Mouse (Mus musculus): ENCODE results near the gene Gipc3. TPM values are rescaled to one million over a fixed set of nuclear protein-coding genes. Genes with fewer than 3 reads are reported as not detected.

Gipc3 gene
- polyA plus RNA-seq, 1 experiment, result 1.2 TPM

- Histone ChIP-seq H3K4me3 (ENCODE audit: low read depth, low read length) (peak overlapping the region; percentile 25), H3K4me1 (ENCODE audit: control insufficient read depth, insufficient read depth, insufficient read length, low read length) (peaks cover 53% of the 10 kb centered on the region), H3K36me3 (ENCODE audit: control insufficient read depth, insufficient read depth, low read length) (peaks cover 22% of the 10 kb centered on the region), H3K27me3 (ENCODE audit: control insufficient read depth, insufficient read depth, low read length) (no peaks in the 10 kb centered on the region), H3K27ac (ENCODE audit: insufficient read depth, low read depth, low read length) (no peak overlapping the region)
- WGBS, result 39% methylated on average over 54 of the region's 54 CpGs
- TF ChIP-seq POLR2A (IDR thresholded peaks at IDR 0.05; ENCODE audit: low read depth, low read length) (no peak), CTCF (IDR thresholded peaks at IDR 0.05; ENCODE audit: extremely low read depth, insufficient read length, insufficient replicate concordance, low read depth, low read length) (no peak)
Observed at GRCm38 (mm10) chr10:81363436-81364346, 20.6 kb upstream of the Gipc3 start.

- no peaks in the 10 kb centered on the region for H3K27me3 ChIP-seq (ENCODE audit: control insufficient read depth, insufficient read depth, low read length)
- WGBS, result 62% methylated on average over 12 of the region's 12 CpGs
- peaks cover 10% of the 10 kb centered on the region for H3K36me3 ChIP-seq (ENCODE audit: control insufficient read depth, insufficient read depth, low read length)
- H3K27ac ChIP-seq (ENCODE audit: insufficient read depth, low read depth, low read length), result no peak overlapping the region
- peaks cover 61% of the 10 kb centered on the region for H3K4me1 ChIP-seq (ENCODE audit: control insufficient read depth, insufficient read depth, insufficient read length, low read length)
- H3K4me3 ChIP-seq (ENCODE audit: low read depth, low read length), result peak overlapping the region; percentile 9; the same call in 1 of the 2 replicates
- TF ChIP-seq CTCF (IDR thresholded peaks at IDR 0.05; ENCODE audit: extremely low read depth, insufficient read length, insufficient replicate concordance, low read depth, low read length), result no peak
- no peak for TF ChIP-seq POLR2A (IDR thresholded peaks at IDR 0.05; ENCODE audit: low read depth, low read length)
Observed at GRCm38 (mm10) chr10:81362336-81362949, 19.4 kb upstream of the Gipc3 start.

GRCm38 (mm10) chr10:81360721-81361120 lies 17.7 kb upstream of the Gipc3 start:
- H3K27ac ChIP-seq (ENCODE audit: insufficient read depth, low read depth, low read length), result no peak overlapping the region
- no peaks in the 10 kb centered on the region for H3K27me3 ChIP-seq (ENCODE audit: control insufficient read depth, insufficient read depth, low read length)
- no peaks in the 10 kb centered on the region for H3K36me3 ChIP-seq (ENCODE audit: control insufficient read depth, insufficient read depth, low read length)
- TF ChIP-seq POLR2A (IDR thresholded peaks at IDR 0.05; ENCODE audit: low read depth, low read length) (no peak), CTCF (IDR thresholded peaks at IDR 0.05; ENCODE audit: extremely low read depth, insufficient read length, insufficient replicate concordance, low read depth, low read length) (no peak)
- WGBS, result 74% methylated on average over 8 of the region's 8 CpGs
- H3K4me1 ChIP-seq (ENCODE audit: control insufficient read depth, insufficient read depth, insufficient read length, low read length), result peaks cover 52% of the 10 kb centered on the region
- H3K4me3 ChIP-seq (ENCODE audit: low read depth, low read length), result no peak overlapping the region

GRCm38 (mm10) chr10:81358841-81359240 lies 15.8 kb upstream of the Gipc3 start:
- Histone ChIP-seq H3K4me3 (ENCODE audit: low read depth, low read length) (no peak overlapping the region), H3K4me1 (ENCODE audit: control insufficient read depth, insufficient read depth, insufficient read length, low read length) (peaks cover 35% of the 10 kb centered on the region), H3K36me3 (ENCODE audit: control insufficient read depth, insufficient read depth, low read length) (no peaks in the 10 kb centered on the region), H3K27ac (ENCODE audit: insufficient read depth, low read depth, low read length) (no peak overlapping the region), H3K27me3 (ENCODE audit: control insufficient read depth, insufficient read depth, low read length) (no peaks in the 10 kb centered on the region)
- no peak for TF ChIP-seq POLR2A (IDR thresholded peaks at IDR 0.05; ENCODE audit: low read depth, low read length)
- no peak for TF ChIP-seq CTCF (IDR thresholded peaks at IDR 0.05; ENCODE audit: extremely low read depth, insufficient read length, insufficient replicate concordance, low read depth, low read length)
- WGBS, result 63% methylated on average over 1 of the region's 1 CpGs

GRCm38 (mm10) chr10:81358209-81358608 lies 15.1 kb upstream of the Gipc3 start:
- peak overlapping the region; percentile 77 for H3K4me3 ChIP-seq (ENCODE audit: low read depth, low read length)
- H3K27ac ChIP-seq (ENCODE audit: insufficient read depth, low read depth, low read length), result no peak overlapping the region
- H3K4me1 ChIP-seq (ENCODE audit: control insufficient read depth, insufficient read depth, insufficient read length, low read length), result peaks cover 29% of the 10 kb centered on the region
- H3K36me3 ChIP-seq (ENCODE audit: control insufficient read depth, insufficient read depth, low read length), result no peaks in the 10 kb centered on the region
- 37% methylated on average over 4 of the region's 4 CpGs for WGBS
- TF ChIP-seq CTCF (IDR thresholded peaks at IDR 0.05; ENCODE audit: extremely low read depth, insufficient read length, insufficient replicate concordance, low read depth, low read length) (no peak), POLR2A (IDR thresholded peaks at IDR 0.05; ENCODE audit: low read depth, low read length) (no peak)
- H3K27me3 ChIP-seq (ENCODE audit: control insufficient read depth, insufficient read depth, low read length), result no peaks in the 10 kb centered on the region

DNA sequence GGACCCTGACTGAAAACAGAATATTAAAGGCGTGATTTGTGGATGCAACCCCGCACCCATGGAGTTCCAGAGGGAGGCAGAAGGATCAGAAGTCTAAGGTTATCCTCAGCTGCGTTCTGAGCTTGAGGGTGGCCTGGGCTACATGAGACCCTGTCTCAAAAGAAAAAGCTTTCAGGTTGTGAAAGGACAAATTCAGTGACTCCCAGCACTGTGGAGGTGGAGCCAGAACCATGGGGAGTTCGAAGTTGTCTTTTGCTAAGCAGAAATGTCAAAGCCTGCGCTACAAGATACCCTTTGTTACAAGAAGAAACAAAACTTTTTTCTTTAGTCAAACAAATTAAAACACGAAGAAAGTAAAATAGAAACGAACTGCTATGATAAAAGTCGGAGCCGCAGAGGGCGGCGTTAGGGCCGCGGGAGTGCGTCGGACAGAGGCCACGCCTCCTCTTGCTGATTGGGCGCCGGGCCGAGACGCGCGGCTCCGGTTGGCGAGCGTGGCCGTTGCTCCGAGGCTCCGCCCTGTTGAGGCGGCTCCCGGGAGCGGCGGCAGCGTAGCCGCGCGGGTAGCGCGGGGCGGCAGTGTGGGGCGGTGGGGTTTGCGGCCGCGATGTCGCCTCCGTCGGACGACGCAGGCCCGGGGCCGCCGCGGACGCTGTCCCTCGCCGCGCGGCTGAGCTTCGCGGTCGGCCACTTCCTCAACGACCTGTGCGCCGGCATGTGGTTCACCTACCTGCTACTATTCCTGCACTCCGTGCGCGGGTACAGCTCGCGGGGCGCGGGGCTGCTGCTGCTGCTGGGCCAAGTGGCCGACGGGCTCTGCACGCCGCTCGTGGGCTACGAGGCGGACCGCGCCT lies 14.2 kb upstream of the Gipc3 start, which contains the start of gene Mfsd12:
Gene Mfsd12 (plus strand): TSS at position 501 of the 854 bp plus-strand sequence.
- H3K4me3 ChIP-seq (ENCODE audit: low read depth, low read length), result peak within 1 kb of the TSS; percentile 77
- no peaks in the 10 kb centered on the region for H3K27me3 ChIP-seq (ENCODE audit: control insufficient read depth, insufficient read depth, low read length)
- H3K36me3 ChIP-seq (ENCODE audit: control insufficient read depth, insufficient read depth, low read length), result no peaks in the 10 kb centered on the region
- peaks cover 19% of the 10 kb centered on the region for H3K4me1 ChIP-seq (ENCODE audit: control insufficient read depth, insufficient read depth, insufficient read length, low read length)
- WGBS, result 1% methylated on average over 79 of the region's 79 CpGs
- no peak for TF ChIP-seq CTCF (IDR thresholded peaks at IDR 0.05; ENCODE audit: extremely low read depth, insufficient read length, insufficient replicate concordance, low read depth, low read length)
- TF ChIP-seq POLR2A (IDR thresholded peaks at IDR 0.05; ENCODE audit: low read depth, low read length), result no peak; the same call in 1 of the 2 replicates
- H3K27ac ChIP-seq (ENCODE audit: insufficient read depth, low read depth, low read length), result no peak within 1 kb of the TSS
